Mouse (Mus musculus) liver, postnatal 0 days (tissue): ENCODE measurements around the gene Strap.

Source experiments
- CTCF ChIP-seq: sonication (generic); IDR thresholded peaks from 2 replicates; pipeline ENCODE4 v1.5.1; 2016; ENCODE audit warnings: antibody characterized with exemption, low read depth
- EP300 ChIP-seq: IDR thresholded peaks from 2 replicates; pipeline ENCODE4 v1.6.1; 2016; ENCODE audit warnings: antibody characterized with exemption, low read depth, mild to moderate bottlenecking

GRCm38 (mm10) chr6:137695046-137695445 lies 39.8 kb upstream of the Strap start:
- no peak for TF ChIP-seq CTCF
- no peak for TF ChIP-seq EP300
